Mouse (Mus musculus): Measurements from ENCODE around the gene Sorcs3. TPM values are rescaled to one million over a fixed set of nuclear protein-coding genes. Genes with fewer than 3 reads are reported as not detected.

Sorcs3 gene
- polyA plus RNA-seq (2017; shearing (Covaris generic)): not detected

DNA sequence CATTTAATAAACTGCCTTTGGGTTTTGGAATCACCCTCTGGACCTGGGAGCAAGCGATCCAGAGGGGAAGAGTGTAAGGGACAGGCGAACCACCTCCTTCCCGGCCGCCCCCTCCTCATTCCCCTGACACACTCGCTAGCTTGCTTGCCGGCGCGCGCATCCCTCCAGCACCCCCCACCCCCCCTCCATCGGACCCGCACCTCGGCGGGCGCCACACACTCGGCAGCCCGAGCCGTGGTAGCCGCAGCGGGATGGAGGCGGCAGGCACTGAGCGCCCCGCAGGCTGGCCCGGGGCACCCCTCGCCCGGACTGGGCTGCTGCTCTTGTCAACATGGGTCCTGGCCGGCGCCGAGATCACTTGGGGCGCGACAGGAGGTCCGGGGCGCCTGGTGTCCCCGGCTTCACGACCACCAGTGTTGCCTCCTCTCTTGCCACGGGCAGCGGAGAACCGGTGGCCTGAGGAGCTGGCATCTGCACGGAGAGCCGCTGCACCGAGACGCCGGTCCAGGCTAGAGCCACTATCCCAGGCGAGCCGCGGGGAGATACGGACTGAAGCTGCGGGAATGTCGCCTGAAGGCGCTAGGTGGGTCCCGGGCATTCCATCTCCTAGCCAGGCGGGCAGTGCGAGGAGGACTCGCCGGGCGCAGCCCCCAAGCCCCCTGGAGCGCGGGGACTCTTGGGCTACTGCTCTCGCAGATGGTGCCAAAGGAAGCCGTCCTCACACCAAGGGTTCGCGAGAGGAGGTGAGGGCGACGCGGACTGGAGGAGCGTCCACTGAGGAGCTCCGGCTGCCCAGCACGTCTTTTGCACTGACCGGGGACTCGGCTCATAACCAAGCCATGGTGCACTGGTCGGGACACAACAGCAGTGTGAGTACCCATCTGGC, at the start of gene Sorcs3:
Gene Sorcs3 (plus strand): TSS at position 97 of the 886 bp plus-strand sequence.

